ENCODE assay signal across 16 mouse cellular contexts in genomic region chrX:36228861-36229260, GRCm38 (mm10). TPM values are rescaled to one million over a fixed set of nuclear protein-coding genes. Genes with fewer than 3 reads are reported as not detected.
DNase-seq lines count a peak whose midpoint lies in the region; ATAC-seq and TF ChIP-seq lines count a peak whose summit lies in the region.
"Had no signal": no experiment of that assay in that cellular context is flagged by ENCODE, and none has a peak within 500 bp of the region (broad histone marks: within the 10 kb centered on the region; RNA-seq: fewer than 3 reads in every experiment).

No protein-coding gene starts in this region.

- no peaks in the 10 kb centered on the region for H3K4me1 ChIP-seq in heart, embryonic 11.5 days (ENCODE audit: control insufficient read depth, insufficient read depth, low read length)
- no peaks in the 10 kb centered on the region; the same call in 1 of the 2 replicates for H3K4me1 ChIP-seq in cortical plate, adult 2 months (ENCODE audit: control insufficient read depth, insufficient read depth, low read length)
- H3K4me1 ChIP-seq in lung, postnatal 0 days (ENCODE audit: insufficient read depth, low read depth, low read length) = no peaks in the 10 kb centered on the region
- H3K4me1 ChIP-seq in forebrain, embryonic 11.5 days (replicated peaks; ENCODE audit: control insufficient read depth, insufficient read depth, low read length) = no peaks in the 10 kb centered on the region
- no peaks in the 10 kb centered on the region for H3K4me1 ChIP-seq in stomach, postnatal 0 days (replicated peaks; ENCODE audit: control insufficient read depth, insufficient read depth)
- H3K4me1 ChIP-seq: hindbrain, embryonic 15.5 days; midbrain, embryonic 12.5 days had no signal

- H3K9me3 ChIP-seq in heart, embryonic 11.5 days (replicated peaks; ENCODE audit: control insufficient read depth, low read length) = no peaks in the 10 kb centered on the region
- H3K9me3 ChIP-seq in lung, postnatal 0 days (ENCODE audit: low read length) = no peaks in the 10 kb centered on the region
- H3K9me3 ChIP-seq in forebrain, embryonic 11.5 days (ENCODE audit: control insufficient read depth, low read length) = no peaks in the 10 kb centered on the region
- H3K9me3 ChIP-seq in stomach, postnatal 0 days (ENCODE audit: control insufficient read depth, low read length) = no peaks in the 10 kb centered on the region
- H3K9me3 ChIP-seq: hindbrain, embryonic 15.5 days; midbrain, embryonic 12.5 days had no signal

- no peaks in the 10 kb centered on the region for H3K36me3 ChIP-seq in heart, embryonic 11.5 days (ENCODE audit: control insufficient read depth, insufficient read depth, low read length)
- no peaks in the 10 kb centered on the region for H3K36me3 ChIP-seq in lung, postnatal 0 days (ENCODE audit: insufficient read depth, low read length)
- H3K36me3 ChIP-seq in forebrain, embryonic 11.5 days (ENCODE audit: control insufficient read depth, insufficient read depth, low read length) = no peaks in the 10 kb centered on the region
- H3K36me3 ChIP-seq in stomach, postnatal 0 days (ENCODE audit: control insufficient read depth, insufficient read depth, low read length) = no peaks in the 10 kb centered on the region
- H3K36me3 ChIP-seq: hindbrain, embryonic 15.5 days; midbrain, embryonic 12.5 days had no signal

- H3K4me2 ChIP-seq in heart, embryonic 11.5 days = no peak overlapping the region
- H3K4me2 ChIP-seq in lung, postnatal 0 days (replicated peaks; ENCODE audit: low read depth, low read length) = no peak overlapping the region
- no peak overlapping the region for H3K4me2 ChIP-seq in forebrain, embryonic 11.5 days (ENCODE audit: low read depth, low read length, severe bottlenecking)
- no peak overlapping the region for H3K4me2 ChIP-seq in stomach, postnatal 0 days (replicated peaks; ENCODE audit: low read depth)
- H3K4me2 ChIP-seq: hindbrain, embryonic 15.5 days; midbrain, embryonic 12.5 days had no signal

- no peak overlapping the region for H3K4me3 ChIP-seq in heart, embryonic 11.5 days (ENCODE audit: low read depth, low read length)
- H3K4me3 ChIP-seq in cortical plate, adult 2 months (ENCODE audit: insufficient read depth, low read length) = no peak overlapping the region
- H3K4me3 ChIP-seq in lung, postnatal 0 days (ENCODE audit: low read depth, low read length) = no peak overlapping the region
- no peak overlapping the region for H3K4me3 ChIP-seq in forebrain, embryonic 11.5 days (ENCODE audit: low read depth, low read length)
- H3K4me3 ChIP-seq in stomach, postnatal 0 days (ENCODE audit: low read depth, low read length) = no peak overlapping the region
- H3K4me3 ChIP-seq: hindbrain, embryonic 15.5 days; midbrain, embryonic 12.5 days had no signal

- peak; percentile 1 for DNase-seq in heart, adult 8-10 months (ENCODE audit: low spot score)
- DNase-seq in kidney, adult 18-20 months = peak; percentile 17
- DNase-seq in lung, postnatal 0 days (ENCODE audit: low spot score) = peak; percentile 7
- DNase-seq in forebrain, embryonic 11.5 days (ENCODE audit: low spot score) = no peak
- no peak for DNase-seq in stomach, postnatal 0 days (ENCODE audit: low spot score)
- DNase-seq in spleen, adult 12 weeks (ENCODE audit: low spot score) = no peak
- DNase-seq: adrenal gland, adult 2 months; embryo, embryonic 11 days; left cerebral cortex, postnatal 4 days; retina, postnatal 1 day; thymus, postnatal 25 days had no signal

- H3K27ac ChIP-seq in heart, embryonic 11.5 days (ENCODE audit: low read depth, low read length) = no peak overlapping the region
- peak overlapping the region; percentile 46; the same call in 1 of the 2 replicates for H3K27ac ChIP-seq in cortical plate, adult 2 months (ENCODE audit: insufficient read depth, low read length)
- no peak overlapping the region for H3K27ac ChIP-seq in lung, postnatal 0 days (ENCODE audit: low read length)
- no peak overlapping the region for H3K27ac ChIP-seq in forebrain, embryonic 11.5 days (ENCODE audit: low read depth, low read length)
- no peak overlapping the region; the same call in 1 of the 2 replicates for H3K27ac ChIP-seq in stomach, postnatal 0 days (replicated peaks)
- H3K27ac ChIP-seq: hindbrain, embryonic 15.5 days; midbrain, embryonic 12.5 days had no signal

- TF ChIP-seq POLR2A in cortical plate, adult 2 months (IDR thresholded peaks at IDR 0.05; ENCODE audit: extremely low read depth, insufficient read depth, low read length) = no peak

- TF ChIP-seq EP300 in lung, postnatal 0 days (IDR thresholded peaks at IDR 0.05) = no peak
- no peak for TF ChIP-seq EP300 in stomach, postnatal 0 days (optimal IDR thresholded peaks at IDR 0.05)

- H3K27me3 ChIP-seq in heart, embryonic 11.5 days (ENCODE audit: control insufficient read depth, insufficient read depth, low read length) = no peaks in the 10 kb centered on the region
- no peaks in the 10 kb centered on the region for H3K27me3 ChIP-seq in lung, postnatal 0 days (replicated peaks; ENCODE audit: insufficient read depth, low read length)
- H3K27me3 ChIP-seq in forebrain, embryonic 11.5 days (ENCODE audit: control insufficient read depth, insufficient read depth, low read length) = no peaks in the 10 kb centered on the region
- no peaks in the 10 kb centered on the region for H3K27me3 ChIP-seq in stomach, postnatal 0 days (ENCODE audit: control insufficient read depth, insufficient read depth, low read length)
- H3K27me3 ChIP-seq: hindbrain, embryonic 15.5 days; midbrain, embryonic 12.5 days had no signal

- no peak for TF ChIP-seq CTCF in cortical plate, adult 2 months (IDR thresholded peaks at IDR 0.05; ENCODE audit: extremely low read depth, insufficient read depth, low read length)
- TF ChIP-seq CTCF in lung, postnatal 0 days (IDR thresholded peaks at IDR 0.05) = no peak
- no peak for TF ChIP-seq CTCF in stomach, postnatal 0 days (IDR thresholded peaks at IDR 0.05; ENCODE audit: low read depth)

- no peak overlapping the region for H3K9ac ChIP-seq in heart, embryonic 11.5 days (ENCODE audit: low read depth, low read length)
- H3K9ac ChIP-seq in lung, postnatal 0 days (replicated peaks; ENCODE audit: low read depth) = no peak overlapping the region
- H3K9ac ChIP-seq in forebrain, embryonic 11.5 days (ENCODE audit: low read length) = no peak overlapping the region
- H3K9ac ChIP-seq in stomach, postnatal 0 days (ENCODE audit: low read length) = no peak overlapping the region
- H3K9ac ChIP-seq: hindbrain, embryonic 15.5 days; midbrain, embryonic 12.5 days had no signal

- 60% methylated on average over 7 of the region's 7 CpGs for WGBS in heart, embryonic 11.5 days (ENCODE audit: insufficient replicate concordance)
- 44% methylated on average over 7 of the region's 7 CpGs for WGBS in lung, postnatal 0 days
- 58% methylated on average over 7 of the region's 7 CpGs for WGBS in forebrain, embryonic 11.5 days
- WGBS in stomach, postnatal 0 days = 53% methylated on average over 7 of the region's 7 CpGs

- ATAC-seq in heart, embryonic 11.5 days (replicated peaks; ENCODE audit: insufficient number of reproducible peaks, low FRiP score, low TSS enrichment) = no peak
- no peak; the same call in 1 of the 2 replicates for ATAC-seq in lung, postnatal 0 days
- ATAC-seq in forebrain, embryonic 11.5 days (replicated peaks; ENCODE audit: low FRiP score) = no peak
- ATAC-seq in stomach, postnatal 0 days (ENCODE audit: low FRiP score, low TSS enrichment) = no peak

RNA-seq across cellular contexts. Expression of gene Zcchc12, which starts 33.2 kb away (rescaled TPM):
- under 1 TPM in 2 of 4 experiments, not detected in 2; 0.11 to 0.19 TPM for total RNA-seq in heart, adult 8-10 months (2022)
- 5.8 and 6.3 TPM in 2 replicates for polyA plus RNA-seq in heart, embryonic 11.5 days (2014; fragmentation: Nextera tagmentation; extraction: Ambion mirVana)
- polyA plus RNA-seq in cortical plate, adult 2 months (2012; rRNA removed) = 20.6 and 26.2 TPM in 2 replicates
- polyA plus RNA-seq in lung, postnatal 0 days (2015; fragmentation: Nextera tagmentation; extraction: Ambion mirVana) = 1.2 and 1.3 TPM in 2 replicates
- polyA plus RNA-seq in forebrain, embryonic 11.5 days (2014; fragmentation: Nextera tagmentation; extraction: Ambion mirVana) = 20.9 and 27.5 TPM in 2 replicates
- polyA plus RNA-seq in stomach, postnatal 0 days (2015; fragmentation: Nextera tagmentation; extraction: Ambion mirVana) = 12.0 and 12.7 TPM in 2 replicates
- total RNA-seq: gastrocnemius, adult 8-10 months had no signal

Comparison
In these comparisons a context has a peak if more than half of its experiments do, and no peak if none do; other contexts are left out.
1. DNase-seq: peak in heart, adult 8-10 months (single experiment), kidney, adult 18-20 months (single experiment) and lung, postnatal 0 days (single experiment); none in forebrain, embryonic 11.5 days (single experiment), stomach, postnatal 0 days (single experiment) and spleen, adult 12 weeks (single experiment).